Mouse (Mus musculus) ES-Bruce4 (cell line): ENCODE data around the gene Erg. TPM values are rescaled to one million over a fixed set of nuclear protein-coding genes. Genes with fewer than 3 reads are reported as not detected.

Source experiments
- H3K27ac ChIP-seq: 2 replicates; pipeline ENCODE4 v1.5.1; 2012; ENCODE audit warnings: low read length, inconsistent platforms; ENCODE audit not compliant: insufficient read depth
- H3K27me3 ChIP-seq: 2 replicates; pipeline ENCODE4 v1.6.1; 2012; ENCODE audit warnings: mild to moderate bottlenecking, low read length, inconsistent platforms; ENCODE audit not compliant: control insufficient read depth, poor library complexity, insufficient read depth, severe bottlenecking
- H3K36me3 ChIP-seq: 2 replicates; pipeline ENCODE4 v1.6.1; 2012; ENCODE audit warnings: inconsistent platforms, mild to moderate bottlenecking, low read length, moderate library complexity; ENCODE audit not compliant: control insufficient read depth, poor library complexity, insufficient read depth, severe bottlenecking
- H3K4me1 ChIP-seq: one replicate; pipeline ENCODE4 v1.8.1; 2011; ENCODE audit warnings: low read length; ENCODE audit not compliant: control insufficient read depth, insufficient read depth
- H3K4me3 ChIP-seq: 2 replicates; pipeline ENCODE4 v1.5.1; 2011; ENCODE audit warnings: low read depth, mild to moderate bottlenecking, low read length
- H3K9ac ChIP-seq: 2 replicates; pipeline ENCODE4 v1.6.1; 2012; ENCODE audit warnings: low read depth, mild to moderate bottlenecking, inconsistent platforms; ENCODE audit not compliant: poor library complexity, severe bottlenecking
- H3K9me3 ChIP-seq: replicated peaks from 2 replicates; pipeline ENCODE4 v1.6.1; 2012; ENCODE audit warnings: mild to moderate bottlenecking, low read length, inconsistent platforms; ENCODE audit not compliant: control insufficient read depth, poor library complexity, insufficient read depth, severe bottlenecking
- CTCF ChIP-seq: IDR thresholded peaks from one replicate; pipeline ENCODE4 v1.8.1; 2011; ENCODE audit warnings: low read depth, low read length
- EP300 ChIP-seq: IDR thresholded peaks from 2 replicates; pipeline ENCODE4 v1.6.1; 2011; ENCODE audit warnings: low read depth, low read length; ENCODE audit not compliant: insufficient read depth
- POLR2A ChIP-seq: IDR thresholded peaks from one replicate; pipeline ENCODE4 v1.8.1; 2011; ENCODE audit warnings: low read length; ENCODE audit not compliant: insufficient read depth
- polyA plus RNA-seq: library from polyadenylated mRNA; stranded (reverse); fragments of >200 nt; gene quantifications from 2 replicates; pipeline ENCODE4 v1.2.4, GENCODE M21; 2011; ENCODE audit warnings: low read depth; ENCODE audit not compliant: missing spikeins, insufficient read depth, insufficient read length

Gene Erg
- polyA plus RNA-seq, 1 experiment = 0.28 TPM

DNA sequence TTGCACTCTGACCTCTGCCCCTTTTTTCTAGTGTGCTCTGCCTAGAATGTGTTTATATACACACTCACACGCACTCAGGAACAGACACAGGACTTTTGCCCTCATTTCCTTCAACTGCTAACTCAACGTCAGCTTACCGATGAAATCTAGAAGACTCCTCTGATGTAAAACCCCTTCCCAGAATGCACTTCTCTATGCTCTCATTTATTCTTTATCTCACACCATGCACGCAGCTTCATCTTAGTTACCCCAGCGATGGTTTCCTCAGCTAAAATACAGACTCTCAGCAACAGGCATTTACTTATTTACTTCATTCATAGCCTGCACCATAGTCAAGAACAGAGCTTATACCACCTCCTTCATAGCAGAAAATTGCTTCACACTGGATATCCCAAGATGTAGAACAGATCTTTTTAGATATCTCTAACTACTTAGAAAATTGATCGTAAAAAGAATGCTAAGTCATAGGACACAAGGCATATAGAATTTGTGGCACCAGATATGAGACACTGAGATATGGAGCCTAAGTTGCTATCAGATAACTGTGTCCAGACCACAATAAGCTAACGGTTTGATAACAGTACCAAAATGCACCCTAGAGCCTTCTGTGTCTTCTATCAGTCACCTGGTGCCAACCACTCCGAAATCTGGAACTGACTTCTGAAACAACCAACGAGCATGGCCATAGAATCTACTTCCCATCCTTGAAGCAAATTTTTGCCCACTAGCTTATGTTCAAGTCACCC, 98.6 kb downstream of the Erg start:
- TF ChIP-seq CTCF = no peak
- TF ChIP-seq POLR2A = no peak
- no peak for TF ChIP-seq EP300
- Histone ChIP-seq H3K36me3 (no peaks in the 10 kb centered on the region), H3K27me3 (no peaks in the 10 kb centered on the region), H3K4me1 (no peaks in the 10 kb centered on the region), H3K27ac (no peak overlapping the region), H3K4me3 (no peak overlapping the region), H3K9ac (no peak overlapping the region), H3K9me3 (no peaks in the 10 kb centered on the region)

- Histone ChIP-seq H3K9ac (no peak overlapping the region), H3K27ac (no peak overlapping the region), H3K4me3 (no peak overlapping the region), H3K4me1 (no peaks in the 10 kb centered on the region), H3K36me3 (no peaks in the 10 kb centered on the region), H3K27me3 (no peaks in the 10 kb centered on the region; the same call in 1 of the 2 replicates), H3K9me3 (no peaks in the 10 kb centered on the region)
- TF ChIP-seq CTCF = no peak
- TF ChIP-seq POLR2A = no peak
- no peak for TF ChIP-seq EP300
These were observed 105.2 kb downstream of the Erg start for GRCm38 (mm10) chr16:95481176-95481575.

DNA sequence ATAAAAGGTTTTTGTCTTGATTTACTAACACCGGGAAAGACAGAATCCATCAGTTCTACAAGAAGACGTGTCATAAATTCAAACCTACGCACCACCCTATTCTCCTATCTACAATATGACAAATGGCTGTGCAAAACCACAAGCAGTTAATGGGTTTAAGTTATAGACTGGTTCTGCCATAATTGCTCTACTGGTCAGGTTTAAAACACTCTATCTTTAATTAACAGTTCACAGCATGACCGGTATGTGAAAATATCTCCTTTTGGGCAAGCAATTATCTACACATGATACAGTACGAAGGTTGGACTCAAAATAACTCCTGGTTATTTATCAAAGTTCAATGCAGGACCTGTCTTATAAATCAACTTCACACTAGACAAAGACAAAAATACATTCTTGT, 107.8 kb downstream of the Erg start:
- no peaks in the 10 kb centered on the region for H3K36me3 ChIP-seq
- no peak overlapping the region for H3K9ac ChIP-seq
- TF ChIP-seq POLR2A (no peak), EP300 (no peak), CTCF (no peak)
- no peak overlapping the region for H3K4me3 ChIP-seq
- H3K27ac ChIP-seq = no peak overlapping the region
- no peaks in the 10 kb centered on the region for H3K9me3 ChIP-seq
- no peaks in the 10 kb centered on the region; the same call in 1 of the 2 replicates for H3K27me3 ChIP-seq
- no peaks in the 10 kb centered on the region for H3K4me1 ChIP-seq

GRCm38 (mm10) chr16:95475041-95475440, 111.4 kb downstream of the Erg start:
- Histone ChIP-seq H3K4me3 (no peak overlapping the region), H3K9ac (no peak overlapping the region), H3K4me1 (no peaks in the 10 kb centered on the region), H3K36me3 (no peaks in the 10 kb centered on the region), H3K27me3 (no peaks in the 10 kb centered on the region; the same call in 1 of the 2 replicates), H3K27ac (no peak overlapping the region), H3K9me3 (no peaks in the 10 kb centered on the region)
- TF ChIP-seq CTCF = no peak
- TF ChIP-seq POLR2A = no peak
- no peak for TF ChIP-seq EP300

- no peak for TF ChIP-seq EP300
- TF ChIP-seq CTCF = no peak
- TF ChIP-seq POLR2A = no peak
- H3K9ac ChIP-seq = no peak overlapping the region
These were observed 112.4 kb downstream of the Erg start for GRCm38 (mm10) chr16:95473946-95474345.

DNA sequence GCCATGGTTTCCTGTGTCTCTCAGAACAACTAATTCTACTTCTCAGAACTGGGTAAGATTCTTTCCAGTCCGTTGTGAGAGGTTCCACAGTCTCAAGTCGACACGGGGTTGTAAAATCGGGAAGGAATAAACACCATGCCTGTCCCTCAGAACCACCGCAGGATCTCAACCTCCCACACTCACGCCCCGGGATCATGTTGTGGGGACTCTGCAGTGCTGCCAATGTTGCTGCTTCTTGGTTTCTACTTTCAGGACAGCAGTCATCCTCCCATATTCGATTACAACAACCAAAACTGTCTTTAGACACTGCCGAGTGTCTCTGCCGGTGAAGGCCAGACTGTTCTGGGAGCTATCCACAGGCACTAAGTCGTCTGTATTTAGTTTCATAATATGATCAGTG, 113.6 kb downstream of the Erg start:
- H3K27me3 ChIP-seq = no peaks in the 10 kb centered on the region; the same call in 1 of the 2 replicates
- H3K36me3 ChIP-seq = no peaks in the 10 kb centered on the region
- H3K4me1 ChIP-seq = no peaks in the 10 kb centered on the region
- H3K9me3 ChIP-seq = no peaks in the 10 kb centered on the region
- no peak overlapping the region for H3K4me3 ChIP-seq
- no peak for TF ChIP-seq EP300
- TF ChIP-seq POLR2A = no peak
- TF ChIP-seq CTCF = no peak
- H3K27ac ChIP-seq = no peak overlapping the region
- no peak overlapping the region for H3K9ac ChIP-seq

More at GRCm38 (mm10) chr16:95473946-95474345, 112.4 kb downstream of the Erg start:
- no peaks in the 10 kb centered on the region; the same call in 1 of the 2 replicates for H3K27me3 ChIP-seq
- H3K9me3 ChIP-seq = no peaks in the 10 kb centered on the region
- H3K4me3 ChIP-seq = no peak overlapping the region
- no peak overlapping the region for H3K27ac ChIP-seq
- no peaks in the 10 kb centered on the region for H3K4me1 ChIP-seq
- H3K36me3 ChIP-seq = no peaks in the 10 kb centered on the region
